Mouse (Mus musculus) liver, embryonic 14.5 days (tissue): ENCODE results near the gene B4galt2. TPM values are rescaled to one million over a fixed set of nuclear protein-coding genes. Genes with fewer than 3 reads are reported as not detected.

Experiments
- ATAC-seq: fragments of 200-750 bp; cut with Nextera tagmentation; 2 replicates; pipeline ENCODE4 v1.8.0; 2017; ENCODE audit warnings: moderate number of reproducible peaks, mild to moderate bottlenecking, moderate library complexity; ENCODE audit not compliant: insufficient read depth
- DNase-seq, 3 experiments: peaks; one replicate each; pipeline ENCODE4 v3.0.0-alpha.2; 2012 to 2013; ENCODE audit warnings: low read depth in 3 of 3, low spot score in 3 of 3
- H3K27ac ChIP-seq: fragments of 300-500 bp; sonication (generic); 2 replicates; pipeline ENCODE4 v1.5.1; 2014; ENCODE audit warnings: moderate library complexity, mild to moderate bottlenecking, control low read depth, inconsistent platforms
- H3K27me3 ChIP-seq: fragments of 300-500 bp; sonication (generic); 2 replicates; pipeline ENCODE4 v1.6.1; 2014; ENCODE audit warnings: mild to moderate bottlenecking, low read length, moderate library complexity; ENCODE audit not compliant: control insufficient read depth, insufficient read depth
- H3K36me3 ChIP-seq: fragments of 300-500 bp; sonication (generic); replicated peaks from 2 replicates; pipeline ENCODE4 v1.6.1; 2014; ENCODE audit warnings: low read depth; ENCODE audit not compliant: control insufficient read depth, insufficient read depth
- H3K4me1 ChIP-seq, 2 experiments: fragments of 200-500 bp in 1 of 2; fragments of 300-500 bp in 1 of 2; sonication (generic) in 1 of 2; replicated peaks; 2 replicates each; pipeline ENCODE4 v1.6.1; 2012 to 2014; ENCODE audit warnings: antibody characterized with exemption in 1 of 2, inconsistent platforms in 1 of 2, low read length in 1 of 2; ENCODE audit not compliant: control insufficient read depth in 2 of 2, insufficient read depth in 2 of 2
- H3K4me2 ChIP-seq: fragments of 300-500 bp; sonication (generic); 2 replicates; pipeline ENCODE4 v1.6.1; 2014; ENCODE audit warnings: low read depth, mild to moderate bottlenecking, control low read depth, moderate library complexity
- H3K4me3 ChIP-seq, 2 experiments: fragments of 200-500 bp in 1 of 2; fragments of 300-500 bp in 1 of 2; sonication (generic) in 1 of 2; 2 replicates each; pipeline ENCODE4 v1.5.1; 2012 to 2014; ENCODE audit warnings: low read depth in 2 of 2, low read length in 2 of 2, mild to moderate bottlenecking in 2 of 2, control low read depth in 1 of 2, inconsistent platforms in 1 of 2, moderate library complexity in 1 of 2; ENCODE audit not compliant: insufficient read depth in 1 of 2
- H3K9ac ChIP-seq: fragments of 300-500 bp; sonication (generic); replicated peaks from 2 replicates; pipeline ENCODE4 v1.6.1; 2014; ENCODE audit warnings: mild to moderate bottlenecking, control low read depth, moderate library complexity
- H3K9me3 ChIP-seq: fragments of 300-500 bp; sonication (generic); 2 replicates; pipeline ENCODE4 v1.6.1; 2016; ENCODE audit warnings: low read length, mixed read lengths; ENCODE audit not compliant: control insufficient read depth
- CTCF ChIP-seq: IDR thresholded peaks from 2 replicates; pipeline ENCODE4 v1.5.1; 2016; ENCODE audit warnings: antibody characterized with exemption, low read depth, control low read depth
- EP300 ChIP-seq: IDR thresholded peaks from 2 replicates; pipeline ENCODE4 v1.6.1; 2016; ENCODE audit warnings: antibody characterized with exemption, low read depth
- WGBS: fragments of 180-500 bp; shearing (Covaris S2); extraction: QIAGEN DNeasy Blood & Tissue Kit; methylation state at CpG from one replicate; pipeline ENCODE4 v1.1.7; 2014; ENCODE audit not compliant: insufficient replicate concordance; 5-methylcytosine and 5-hydroxymethylcytosine counted together
- polyA plus RNA-seq, 2 experiments: library from polyadenylated mRNA; depleted of rRNA in 1 of 2; stranded (reverse) in 1 of 2; unstranded in 1 of 2; fragments of >200 nt; fragmentation: Nextera tagmentation in 1 of 2; extraction: Ambion mirVana in 1 of 2; gene quantifications; 2 replicates each; pipeline versions ENCODE4 v1.2.1 to v1.2.3; 2012 to 2014

The B4galt2 gene
- polyA plus RNA-seq, 2 experiments: 1.7 to 2.4 TPM

GRCm38 (mm10) chr4:117918261-117918660 is 35.0 kb upstream of the B4galt2 start:
- WGBS: 68% methylated on average over 3 of the region's 3 CpGs
- ATAC-seq (no peak), DNase-seq (no peak)
- Histone ChIP-seq H3K4me3 (no peak overlapping the region), H3K9me3 (no peaks in the 10 kb centered on the region), H3K27me3 (no peaks in the 10 kb centered on the region), H3K9ac (no peak overlapping the region), H3K4me2 (no peak overlapping the region), H3K36me3 (no peaks in the 10 kb centered on the region), H3K27ac (no peak overlapping the region), H3K4me1 (peaks cover 11 to 17% of the 10 kb centered on the region in 2 experiments)
- TF ChIP-seq EP300 (no peak), CTCF (no peak)

DNA sequence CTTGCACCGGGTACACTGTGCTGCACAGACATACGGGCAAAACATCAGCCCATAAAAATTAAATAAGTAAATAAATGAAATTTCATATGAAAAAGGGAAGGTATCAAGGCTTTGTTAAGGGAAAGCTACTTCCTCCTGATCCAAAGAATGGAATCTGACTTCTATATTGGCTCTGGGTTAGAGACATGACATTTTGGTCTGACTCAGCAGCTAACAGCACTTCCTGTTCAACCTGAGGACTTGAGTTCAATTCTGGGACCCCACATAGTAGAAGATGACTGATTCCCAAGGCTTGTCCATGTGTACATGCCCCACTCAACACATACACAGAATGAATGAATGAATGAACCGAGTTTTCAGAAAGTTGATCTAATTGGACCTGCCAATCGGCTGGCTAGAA is 34.6 kb upstream of the B4galt2 start:
- H3K36me3 ChIP-seq: no peaks in the 10 kb centered on the region
- no peak overlapping the region for H3K4me2 ChIP-seq
- ATAC-seq (no peak), DNase-seq (no peak)
- H3K4me1 ChIP-seq: peaks cover 11 to 20% of the 10 kb centered on the region in 2 experiments
- 82% methylated on average over 4 of the region's 4 CpGs for WGBS
- H3K27ac ChIP-seq: no peak overlapping the region
- no peaks in the 10 kb centered on the region for H3K27me3 ChIP-seq
- no peak for TF ChIP-seq CTCF
- TF ChIP-seq EP300: no peak
- no peak overlapping the region for H3K4me3 ChIP-seq
- no peaks in the 10 kb centered on the region for H3K9me3 ChIP-seq
- no peak overlapping the region for H3K9ac ChIP-seq

GRCm38 (mm10) chr4:117917402-117917801 is 34.1 kb upstream of the B4galt2 start:
- H3K4me2 ChIP-seq: no peak overlapping the region
- ATAC-seq (no peak), DNase-seq (no peak)
- H3K4me1 ChIP-seq: peaks cover 11 to 20% of the 10 kb centered on the region in 2 experiments
- no peaks in the 10 kb centered on the region for H3K36me3 ChIP-seq
- H3K9me3 ChIP-seq: no peaks in the 10 kb centered on the region
- 0 out of 2 replicates have a peak overlapping the region, but pooled peaks have one; percentile 19 for H3K9ac ChIP-seq
- H3K27me3 ChIP-seq: no peaks in the 10 kb centered on the region
- H3K4me3 ChIP-seq: no peak overlapping the region
- WGBS: 36% methylated on average over 4 of the region's 4 CpGs
- TF ChIP-seq CTCF: no peak
- no peak for TF ChIP-seq EP300
- no peak overlapping the region for H3K27ac ChIP-seq

DNA sequence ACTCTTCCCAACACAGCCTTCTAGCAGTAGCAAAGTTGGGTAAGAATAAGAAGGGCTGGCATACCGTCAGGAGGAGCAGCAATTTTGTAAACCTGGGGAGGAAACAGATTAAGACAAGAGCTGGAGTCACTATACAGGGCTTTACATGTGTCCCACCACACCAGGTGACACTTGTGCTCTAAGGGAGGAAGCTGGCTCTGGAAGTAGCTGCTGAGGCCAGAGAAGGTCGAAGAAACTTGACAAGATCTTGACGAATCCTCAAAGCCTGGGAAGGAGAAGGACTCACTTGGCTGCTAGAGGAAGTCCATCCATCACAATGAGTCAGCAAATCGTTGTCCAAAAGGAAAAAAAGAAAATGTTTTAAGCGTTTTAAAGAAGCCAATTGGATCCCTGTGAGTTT is 33.1 kb upstream of the B4galt2 start:
- Histone ChIP-seq H3K36me3 (peaks cover 2% of the 10 kb centered on the region; the same call in 1 of the 2 replicates), H3K9me3 (no peaks in the 10 kb centered on the region), H3K27ac (peak overlapping the region; percentile 76), H3K27me3 (no peaks in the 10 kb centered on the region), H3K4me1 (peaks cover 11 to 20% of the 10 kb centered on the region in 2 experiments), H3K4me2 (peak overlapping the region; percentile 93), H3K4me3 (peak overlapping the region in 1 of 2 experiments; percentile 73; a peak in 2 of 4 replicates), H3K9ac (no peak overlapping the region; the same call in 1 of the 2 replicates)
- TF ChIP-seq CTCF (no peak), EP300 (no peak)
- 22% methylated on average over 5 of the region's 5 CpGs for WGBS
- ATAC-seq (no peak), DNase-seq (no peak)

- Histone ChIP-seq H3K27me3 (no peaks in the 10 kb centered on the region), H3K4me1 (peaks cover 11 to 20% of the 10 kb centered on the region in 2 experiments), H3K36me3 (peaks cover 6% of the 10 kb centered on the region; the same call in 1 of the 2 replicates), H3K9ac (peak overlapping the region; percentile 91), H3K27ac (peak overlapping the region; percentile 76), H3K9me3 (no peaks in the 10 kb centered on the region), H3K4me2 (peak overlapping the region; percentile 93), H3K4me3 (peak overlapping the region; percentile 73 to 90)
- under 1% methylated on average over 19 of the region's 19 CpGs for WGBS
- DNase-seq (no peak), ATAC-seq (no peak)
- no peak for TF ChIP-seq CTCF
- TF ChIP-seq EP300: no peak
Measured at GRCm38 (mm10) chr4:117915489-117916105, 32.3 kb upstream of the B4galt2 start.
